Mouse (Mus musculus): ENCODE data around the gene Gabbr1. TPM values are rescaled to one million over a fixed set of nuclear protein-coding genes. Genes with fewer than 3 reads are reported as not detected.

Gabbr1 gene
- polyA plus RNA-seq, 1 experiment from 2014 or later = 18.1 TPM

Other genes starting within 250 kb of the Gabbr1 start
- gene H2-M10.6, start 233.8 kb upstream of the Gabbr1 start, polyA plus RNA-seq (2016; fragmentation: Nextera tagmentation; extraction: Ambion mirVana) = not detected in 2 replicates
- gene Trim26, start 208.8 kb upstream of the Gabbr1 start, polyA plus RNA-seq (2016; fragmentation: Nextera tagmentation; extraction: Ambion mirVana) = 49.5 and 57.3 TPM in 2 replicates
- gene Trim15, start 178.8 kb upstream of the Gabbr1 start, polyA plus RNA-seq (2016; fragmentation: Nextera tagmentation; extraction: Ambion mirVana) = 0.15 and 0.41 TPM in 2 replicates
- gene Trim10, start 176.4 kb upstream of the Gabbr1 start, polyA plus RNA-seq (2016; fragmentation: Nextera tagmentation; extraction: Ambion mirVana) = 5.8 and 6.7 TPM in 2 replicates
- gene Trim40, start 155.8 kb upstream of the Gabbr1 start, polyA plus RNA-seq (2016; fragmentation: Nextera tagmentation; extraction: Ambion mirVana) = not detected in 2 replicates
- not detected in 2 replicates for gene Trim31, start 147.8 kb upstream of the Gabbr1 start, polyA plus RNA-seq (2016; fragmentation: Nextera tagmentation; extraction: Ambion mirVana)
- 0.73 and 1.3 TPM in 2 replicates for gene Rnf39, start 103.0 kb upstream of the Gabbr1 start, polyA plus RNA-seq (2016; fragmentation: Nextera tagmentation; extraction: Ambion mirVana)
- gene Ppp1r11, start 94.2 kb upstream of the Gabbr1 start, polyA plus RNA-seq (2016; fragmentation: Nextera tagmentation; extraction: Ambion mirVana) = 109 and 116 TPM in 2 replicates
- gene Znrd1, start 87.4 kb upstream of the Gabbr1 start, polyA plus RNA-seq (2016; fragmentation: Nextera tagmentation; extraction: Ambion mirVana) = 114 and 115 TPM in 2 replicates
- 7.0 and 7.4 TPM in 2 replicates for gene Znrd1as, start 87.4 kb upstream of the Gabbr1 start, polyA plus RNA-seq (2016; fragmentation: Nextera tagmentation; extraction: Ambion mirVana)
- gene 2410137M14Rik, start 64.7 kb upstream of the Gabbr1 start, polyA plus RNA-seq (2016; fragmentation: Nextera tagmentation; extraction: Ambion mirVana) = not detected in 2 replicates
- 1.4 and 1.9 TPM in 2 replicates for gene H2-M5, start 56.4 kb upstream of the Gabbr1 start, polyA plus RNA-seq (2016; fragmentation: Nextera tagmentation; extraction: Ambion mirVana)
- 124 and 130 TPM in 2 replicates for gene Zfp57, start 44.8 kb upstream of the Gabbr1 start, polyA plus RNA-seq (2016; fragmentation: Nextera tagmentation; extraction: Ambion mirVana)
- gene Mog, start 22.6 kb upstream of the Gabbr1 start, polyA plus RNA-seq (2016; fragmentation: Nextera tagmentation; extraction: Ambion mirVana) = 0.24 TPM in 1 of 2 replicates, not detected in the other
- gene Olfr90, start 42.5 kb downstream of the Gabbr1 start, polyA plus RNA-seq (2016; fragmentation: Nextera tagmentation; extraction: Ambion mirVana) = 0.08 TPM in 1 of 2 replicates, not detected in the other
- gene Olfr91, start 52.3 kb downstream of the Gabbr1 start, polyA plus RNA-seq (2016; fragmentation: Nextera tagmentation; extraction: Ambion mirVana) = not detected in 2 replicates
- gene Olfr92, start 74.1 kb downstream of the Gabbr1 start, polyA plus RNA-seq (2016; fragmentation: Nextera tagmentation; extraction: Ambion mirVana) = not detected in 2 replicates
- not detected in 2 replicates for gene Olfr93, start 115.5 kb downstream of the Gabbr1 start, polyA plus RNA-seq (2016; fragmentation: Nextera tagmentation; extraction: Ambion mirVana)
- not detected in 2 replicates for gene Ubd, start 147.9 kb downstream of the Gabbr1 start, polyA plus RNA-seq (2016; fragmentation: Nextera tagmentation; extraction: Ambion mirVana)
- gene Olfr94, start 155.0 kb downstream of the Gabbr1 start, polyA plus RNA-seq (2016; fragmentation: Nextera tagmentation; extraction: Ambion mirVana) = not detected in 2 replicates
- not detected in 2 replicates for gene Olfr95, start 167.2 kb downstream of the Gabbr1 start, polyA plus RNA-seq (2016; fragmentation: Nextera tagmentation; extraction: Ambion mirVana)
- gene Olfr96, start 174.2 kb downstream of the Gabbr1 start, polyA plus RNA-seq (2016; fragmentation: Nextera tagmentation; extraction: Ambion mirVana) = not detected in 2 replicates
- not detected in 2 replicates for gene Olfr97, start 191.4 kb downstream of the Gabbr1 start, polyA plus RNA-seq (2016; fragmentation: Nextera tagmentation; extraction: Ambion mirVana)
- not detected in 2 replicates for gene Olfr98, start 217.8 kb downstream of the Gabbr1 start, polyA plus RNA-seq (2016; fragmentation: Nextera tagmentation; extraction: Ambion mirVana)
- 1.6 and 1.8 TPM in 2 replicates for gene H2-M3, start 224.3 kb downstream of the Gabbr1 start, polyA plus RNA-seq (2016; fragmentation: Nextera tagmentation; extraction: Ambion mirVana)
- gene Olfr99, start 237.5 kb downstream of the Gabbr1 start, polyA plus RNA-seq (2016; fragmentation: Nextera tagmentation; extraction: Ambion mirVana) = not detected in 2 replicates

Data from limb, embryonic 12.5 days (tissue).